Mouse (Mus musculus) heart, embryonic 12.5 days (tissue): ENCODE results near the gene Hcfc2. TPM values are rescaled to one million over a fixed set of nuclear protein-coding genes. Genes with fewer than 3 reads are reported as not detected.

ENCODE experiments used
- ATAC-seq: fragments of 200-750 bp; cut with Nextera tagmentation; 2 replicates; pipeline ENCODE4 v1.8.0; 2017; ENCODE audit warnings: moderate TSS enrichment, moderate library complexity; ENCODE audit not compliant: insufficient number of reproducible peaks, low FRiP score
- H3K27ac ChIP-seq: fragments of 300-500 bp; sonication (generic); 2 replicates; pipeline ENCODE4 v1.5.1; 2016; ENCODE audit warnings: mild to moderate bottlenecking, moderate library complexity; ENCODE audit not compliant: poor library complexity, severe bottlenecking
- H3K27me3 ChIP-seq: fragments of 300-500 bp; sonication (generic); replicated peaks from 2 replicates; pipeline ENCODE4 v1.6.1; 2016; ENCODE audit warnings: mild to moderate bottlenecking, moderate library complexity
- H3K36me3 ChIP-seq: fragments of 300-500 bp; sonication (generic); 2 replicates; pipeline ENCODE4 v1.6.1; 2016; ENCODE audit warnings: mild to moderate bottlenecking, moderate library complexity
- H3K4me1 ChIP-seq: fragments of 300-500 bp; sonication (generic); replicated peaks from 2 replicates; pipeline ENCODE4 v1.6.1; 2016; ENCODE audit warnings: mild to moderate bottlenecking
- H3K4me2 ChIP-seq: fragments of 300-500 bp; sonication (generic); 2 replicates; pipeline ENCODE4 v1.6.1; 2016; ENCODE audit warnings: mild to moderate bottlenecking, moderate library complexity
- H3K4me3 ChIP-seq: fragments of 300-500 bp; sonication (generic); 2 replicates; pipeline ENCODE4 v1.5.1; 2016; ENCODE audit warnings: mild to moderate bottlenecking
- H3K9ac ChIP-seq: fragments of 300-500 bp; sonication (generic); 2 replicates; pipeline ENCODE4 v1.6.1; 2016; ENCODE audit warnings: mild to moderate bottlenecking, moderate library complexity
- H3K9me3 ChIP-seq: fragments of 300-500 bp; sonication (generic); replicated peaks from 2 replicates; pipeline ENCODE4 v1.6.1; 2016; ENCODE audit warnings: mild to moderate bottlenecking, moderate library complexity
- WGBS: fragments of 180-500 bp; shearing (Covaris S2); methylation state at CpG from one replicate; pipeline ENCODE4 v1.1.7; 2016; 5-methylcytosine and 5-hydroxymethylcytosine counted together
- polyA plus RNA-seq: library from polyadenylated mRNA; unstranded; fragments of >200 nt; fragmentation: Nextera tagmentation; extraction: Ambion mirVana; gene quantifications from 2 replicates; pipeline ENCODE4 v1.2.1, GENCODE M21; 2016

Gene Hcfc2
- 52.0 and 53.5 TPM in 2 replicates for polyA plus RNA-seq

DNA sequence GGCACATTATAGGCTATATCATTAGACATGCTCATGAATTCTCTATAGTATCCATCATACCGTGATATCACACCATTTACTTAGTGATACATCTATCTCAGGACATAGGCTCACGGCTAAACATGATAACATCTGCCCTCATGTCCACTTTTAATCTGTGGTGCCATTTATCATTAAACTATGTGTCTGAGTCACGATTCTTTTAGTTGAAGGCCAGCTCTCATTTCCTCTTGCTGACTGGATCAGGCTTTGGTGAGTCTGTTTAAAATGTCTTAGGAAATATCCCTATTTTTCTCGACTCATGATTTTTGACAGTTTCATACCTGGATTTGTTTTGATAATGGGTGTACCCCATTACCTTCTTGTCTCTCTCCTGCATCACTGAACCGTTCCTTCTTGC lies at the start of gene Hcfc2:
TSS of gene Hcfc2 (plus strand) at position 205 of the 400 bp plus-strand sequence.
- Histone ChIP-seq H3K9me3 (no peaks in the 10 kb centered on the region), H3K4me3 (no peak within 1 kb of the TSS), H3K36me3 (no peaks in the 10 kb centered on the region), H3K27ac (no peak within 1 kb of the TSS), H3K4me2 (no peak within 1 kb of the TSS), H3K27me3 (no peaks in the 10 kb centered on the region), H3K9ac (no peak within 1 kb of the TSS), H3K4me1 (peaks cover 16% of the 10 kb centered on the region)
- WGBS = 55% methylated on average over 5 of the region's 5 CpGs
- no peak for ATAC-seq

DNA sequence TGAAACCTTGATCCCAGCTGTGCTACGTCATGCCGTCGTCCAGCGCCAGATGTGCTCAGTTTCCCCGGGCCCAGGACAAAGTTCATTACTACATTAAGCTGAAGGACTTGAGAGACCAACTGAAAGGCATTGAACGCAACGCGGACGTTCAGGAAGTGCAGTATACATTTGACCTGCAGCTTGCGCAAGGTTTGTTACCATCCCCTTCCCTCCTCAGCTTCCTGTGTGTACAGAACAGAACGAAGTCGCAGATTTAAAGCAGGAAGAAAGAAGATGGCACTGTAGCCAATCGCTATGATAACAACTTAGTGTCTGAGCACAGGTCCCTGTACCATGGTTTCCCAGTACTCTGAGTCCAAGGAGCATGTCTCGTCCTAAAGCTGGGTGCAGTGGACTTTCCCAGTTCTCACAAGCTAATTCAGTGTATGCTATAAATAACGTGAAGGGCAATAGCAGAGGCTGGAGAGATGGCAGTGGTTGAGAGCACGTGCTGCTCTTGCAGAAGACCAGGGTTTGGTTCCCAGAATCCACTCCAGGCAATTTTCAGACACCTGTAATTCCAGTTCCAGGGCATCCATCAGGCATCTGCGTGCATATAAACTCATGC lies 48.7 kb upstream of the Hcfc2 start:
- Histone ChIP-seq H3K4me3 (no peak overlapping the region), H3K4me2 (no peak overlapping the region), H3K27me3 (no peaks in the 10 kb centered on the region), H3K9ac (no peak overlapping the region), H3K4me1 (no peaks in the 10 kb centered on the region), H3K9me3 (no peaks in the 10 kb centered on the region), H3K27ac (no peak overlapping the region), H3K36me3 (peaks cover 75% of the 10 kb centered on the region)
- WGBS = 85% methylated on average over 17 of the region's 17 CpGs
- ATAC-seq = no peak

DNA sequence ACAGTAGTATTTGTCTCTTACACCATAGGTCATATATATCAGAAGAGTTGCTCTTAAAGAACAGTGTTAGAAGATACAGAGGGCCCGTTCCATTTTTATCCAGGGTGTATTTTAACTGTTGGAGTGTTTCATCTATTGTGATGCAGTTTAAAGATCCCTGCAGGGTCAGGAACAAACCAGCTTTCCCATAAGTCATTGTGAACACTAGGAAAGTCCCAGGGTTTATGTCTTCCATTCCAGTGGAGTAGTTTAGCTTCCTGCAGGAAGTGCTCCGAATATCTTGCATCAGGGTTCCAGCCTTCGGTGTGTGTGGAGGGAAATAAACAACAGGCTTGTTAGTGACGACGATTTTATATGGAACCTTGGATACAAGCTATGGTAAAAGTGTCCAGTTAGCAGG lies 44.7 kb upstream of the Hcfc2 start:
- 88% methylated on average over 5 of the region's 5 CpGs for WGBS
- H3K4me1 ChIP-seq = no peaks in the 10 kb centered on the region
- no peaks in the 10 kb centered on the region for H3K27me3 ChIP-seq
- no peak overlapping the region for H3K27ac ChIP-seq
- no peaks in the 10 kb centered on the region for H3K9me3 ChIP-seq
- peaks cover 43% of the 10 kb centered on the region for H3K36me3 ChIP-seq
- no peak overlapping the region for H3K9ac ChIP-seq
- H3K4me2 ChIP-seq = no peak overlapping the region
- no peak for ATAC-seq
- H3K4me3 ChIP-seq = no peak overlapping the region

DNA sequence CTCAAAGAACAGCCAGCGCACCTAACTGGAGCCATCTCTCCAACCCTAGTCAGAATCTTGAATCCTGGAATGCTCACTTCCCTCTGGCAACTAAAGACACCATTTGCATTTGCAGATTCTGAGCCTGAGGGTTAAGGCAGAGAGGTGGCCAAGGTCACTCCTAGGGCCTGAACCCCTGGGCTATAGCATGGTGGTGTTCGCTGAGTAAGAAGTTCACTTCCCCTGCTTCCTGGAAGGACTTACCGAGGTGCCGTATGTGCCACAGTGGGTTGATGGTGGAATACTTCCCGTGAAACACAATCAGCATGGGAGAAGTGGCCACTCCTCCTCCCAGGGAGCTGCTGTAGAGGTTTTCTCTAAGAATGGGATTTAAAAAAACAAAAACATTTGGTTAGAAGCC lies 43.3 kb upstream of the Hcfc2 start:
- WGBS = 63% methylated on average over 5 of the region's 5 CpGs
- H3K4me3 ChIP-seq = no peak overlapping the region
- H3K9ac ChIP-seq = no peak overlapping the region
- no peak for ATAC-seq
- H3K4me2 ChIP-seq = no peak overlapping the region
- H3K27me3 ChIP-seq = no peaks in the 10 kb centered on the region
- no peaks in the 10 kb centered on the region for H3K4me1 ChIP-seq
- peaks cover 31% of the 10 kb centered on the region for H3K36me3 ChIP-seq
- H3K27ac ChIP-seq = no peak overlapping the region
- H3K9me3 ChIP-seq = no peaks in the 10 kb centered on the region

DNA sequence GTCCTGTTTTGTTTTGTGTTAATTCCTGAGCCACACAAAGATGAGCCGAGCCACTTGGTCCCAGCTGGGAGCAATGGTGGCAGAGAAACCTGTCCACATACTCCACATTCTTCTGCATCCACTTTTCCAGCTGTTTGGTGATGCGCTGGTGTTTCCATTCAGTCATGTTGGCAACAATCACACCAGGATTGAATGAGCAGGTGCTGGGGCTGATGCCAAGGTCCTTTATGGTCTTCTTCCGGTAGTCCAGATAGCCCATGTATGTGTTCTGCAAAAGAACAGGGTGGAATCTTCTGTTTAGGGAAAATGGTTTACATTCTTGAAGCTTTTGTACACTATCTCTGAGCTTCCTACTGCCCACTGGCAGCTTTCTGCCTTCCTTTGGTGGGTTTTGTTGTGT lies 41.4 kb upstream of the Hcfc2 start:
- 0 out of 2 replicates have a peak, but pooled peaks cover 4% of the 10 kb centered on the region for H3K4me1 ChIP-seq
- H3K4me2 ChIP-seq = no peak overlapping the region
- no peaks in the 10 kb centered on the region for H3K9me3 ChIP-seq
- H3K27me3 ChIP-seq = no peaks in the 10 kb centered on the region
- no peak overlapping the region for H3K4me3 ChIP-seq
- no peak overlapping the region for H3K9ac ChIP-seq
- H3K36me3 ChIP-seq = peaks cover 23% of the 10 kb centered on the region
- no peak for ATAC-seq
- 79% methylated on average over 3 of the region's 3 CpGs for WGBS
- no peak overlapping the region for H3K27ac ChIP-seq

DNA sequence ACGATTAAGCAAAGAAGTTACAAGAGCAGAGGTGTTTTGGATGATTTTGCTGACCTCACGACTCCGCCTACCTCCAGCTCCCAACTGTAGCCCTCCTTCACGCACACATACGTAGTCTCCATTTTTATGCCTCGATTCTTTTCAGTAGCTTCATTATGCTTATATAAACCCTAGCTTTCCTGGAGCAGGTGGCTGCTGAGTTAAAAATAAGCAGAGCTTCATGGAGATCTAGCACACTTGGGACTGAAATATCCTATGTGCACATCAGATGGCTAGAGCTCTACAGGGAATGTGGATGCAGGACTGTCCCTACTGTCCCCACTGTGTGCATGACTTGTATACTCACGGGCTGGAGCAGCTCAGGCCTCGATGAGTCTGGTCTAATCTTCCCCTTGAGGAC lies 34.1 kb upstream of the Hcfc2 start:
- Histone ChIP-seq H3K4me2 (no peak overlapping the region), H3K9ac (no peak overlapping the region), H3K4me1 (peaks cover 4% of the 10 kb centered on the region; the same call in 1 of the 2 replicates), H3K9me3 (no peaks in the 10 kb centered on the region), H3K36me3 (no peaks in the 10 kb centered on the region), H3K27me3 (0 out of 2 replicates have a peak, but pooled peaks cover 3% of the 10 kb centered on the region), H3K4me3 (no peak overlapping the region), H3K27ac (no peak overlapping the region)
- ATAC-seq = no peak
- 80% methylated on average over 8 of the region's 8 CpGs for WGBS

DNA sequence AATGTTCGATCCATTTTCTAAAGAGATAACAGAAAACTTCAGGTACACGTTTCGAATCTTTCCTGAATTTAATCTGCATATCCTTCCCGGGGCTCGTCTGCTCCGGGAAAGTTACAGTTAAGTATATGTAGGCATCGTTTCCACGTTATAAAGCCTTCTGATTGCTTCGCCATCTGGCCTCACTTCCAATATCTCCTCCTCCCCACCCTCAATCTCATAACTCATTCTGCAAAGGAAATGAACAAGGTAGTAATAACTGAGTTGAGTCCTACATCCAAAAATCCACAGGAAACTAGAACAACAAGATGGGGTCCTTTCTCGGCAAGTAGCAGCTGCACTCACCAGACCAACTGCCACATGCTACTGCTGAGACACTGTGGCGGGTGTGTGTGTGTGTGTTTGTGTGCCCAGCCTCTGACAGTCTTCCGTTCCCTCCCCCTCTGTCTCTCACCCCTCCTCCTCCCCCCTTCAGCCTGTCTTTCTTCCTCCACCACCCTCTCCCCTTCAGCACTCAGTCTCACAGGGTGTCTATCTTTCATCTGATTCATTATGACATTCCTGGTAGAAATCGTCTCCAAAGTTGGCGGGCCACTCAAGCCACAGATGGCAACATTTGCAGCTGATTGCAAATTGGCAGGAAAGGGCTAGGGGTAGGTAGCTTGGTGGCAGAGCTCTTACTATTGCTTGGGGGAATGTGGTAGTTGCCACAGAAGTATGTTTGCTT lies 33.5 kb upstream of the Hcfc2 start:
- no peak for ATAC-seq
- no peak overlapping the region for H3K27ac ChIP-seq
- H3K4me2 ChIP-seq = no peak overlapping the region
- no peaks in the 10 kb centered on the region for H3K9me3 ChIP-seq
- H3K9ac ChIP-seq = no peak overlapping the region
- WGBS = 77% methylated on average over 14 of the region's 14 CpGs
- H3K36me3 ChIP-seq = no peaks in the 10 kb centered on the region
- H3K27me3 ChIP-seq = 0 out of 2 replicates have a peak, but pooled peaks cover 3% of the 10 kb centered on the region
- H3K4me3 ChIP-seq = no peak overlapping the region
- H3K4me1 ChIP-seq = peaks cover 4% of the 10 kb centered on the region; the same call in 1 of the 2 replicates

DNA sequence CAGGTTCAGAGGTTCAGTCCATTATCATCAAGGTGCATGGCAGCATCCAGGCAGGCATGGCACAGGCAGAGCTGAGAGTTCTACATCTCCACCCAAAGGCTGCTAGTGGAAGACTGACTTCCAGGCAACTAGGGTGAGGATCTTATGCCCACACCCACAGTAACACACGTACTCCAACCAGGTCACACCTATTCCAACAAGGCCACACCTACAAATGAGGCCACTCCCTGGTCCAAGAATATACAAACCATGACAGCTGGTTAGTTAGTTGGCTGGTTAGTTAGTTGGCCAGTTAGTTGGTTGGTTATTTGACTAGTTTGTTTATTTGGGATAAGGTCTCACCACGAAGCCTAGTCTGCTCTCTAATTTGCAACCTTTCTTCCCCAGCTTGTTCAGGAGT lies 32.7 kb upstream of the Hcfc2 start:
- Histone ChIP-seq H3K36me3 (no peaks in the 10 kb centered on the region), H3K9me3 (no peaks in the 10 kb centered on the region), H3K4me1 (no peaks in the 10 kb centered on the region; the same call in 1 of the 2 replicates), H3K27me3 (0 out of 2 replicates have a peak, but pooled peaks cover 3% of the 10 kb centered on the region), H3K4me3 (no peak overlapping the region), H3K4me2 (no peak overlapping the region), H3K27ac (no peak overlapping the region), H3K9ac (no peak overlapping the region)
- WGBS = 82% methylated on average over 2 of the region's 2 CpGs
- ATAC-seq = no peak

DNA sequence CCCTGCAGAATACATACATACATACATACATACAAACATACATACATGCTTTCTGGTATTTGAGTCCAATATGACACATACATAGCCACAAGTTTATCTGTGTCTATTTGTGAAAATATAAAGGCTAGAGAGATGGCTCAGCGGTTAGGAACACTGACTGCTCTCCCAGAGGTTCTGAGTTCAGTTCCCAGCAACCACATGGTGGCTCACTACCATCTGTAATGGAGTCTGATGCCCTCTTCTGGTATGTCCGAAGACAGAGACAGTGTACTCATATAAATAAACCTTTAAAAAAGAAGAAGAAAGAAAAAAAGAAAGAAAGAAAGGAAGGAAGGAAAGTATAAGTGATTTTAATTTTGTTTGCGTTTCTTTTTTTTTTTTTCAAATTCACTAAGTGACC lies 30.0 kb upstream of the Hcfc2 start:
- 59% methylated on average over 3 of the region's 3 CpGs for WGBS
- H3K4me2 ChIP-seq = no peak overlapping the region

DNA sequence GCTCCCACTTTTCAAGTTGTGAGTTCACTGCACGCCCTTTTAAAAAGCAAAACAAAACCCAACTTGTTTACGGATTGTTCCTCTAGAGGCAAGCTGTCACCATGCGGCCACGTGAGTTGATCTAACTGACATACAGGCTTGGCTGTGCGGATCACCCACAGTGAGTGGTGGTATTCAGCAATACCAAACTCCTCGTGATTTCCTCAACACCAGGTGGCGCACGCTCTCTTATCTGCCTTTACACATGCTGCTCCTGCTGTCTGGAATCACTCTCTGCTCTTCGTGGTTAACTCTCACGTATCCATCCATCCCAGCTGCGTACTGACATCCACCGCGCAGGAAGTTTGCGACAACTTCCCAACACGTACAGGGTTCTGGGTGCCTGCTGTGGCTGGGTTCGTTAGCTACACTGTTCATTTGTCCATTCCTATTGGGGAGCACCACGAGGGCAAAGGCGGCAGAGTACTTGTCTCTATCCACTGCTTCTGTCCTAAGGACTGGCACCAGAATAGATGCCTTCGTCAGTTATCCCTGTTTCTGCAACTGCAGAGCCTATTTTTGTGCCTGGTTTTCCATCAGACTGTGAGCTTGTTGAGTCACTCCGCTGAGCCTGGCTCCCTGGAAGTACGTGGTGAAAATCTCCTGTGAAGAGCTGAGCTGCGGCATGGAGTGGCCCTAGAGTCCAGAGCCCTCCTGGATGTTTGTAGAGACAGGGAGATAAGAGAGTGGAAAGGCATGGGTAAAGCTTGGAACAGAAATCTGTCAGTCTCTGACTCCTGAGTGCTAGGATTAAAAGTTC lies 29.3 kb upstream of the Hcfc2 start:
- Histone ChIP-seq H3K27ac (no peak overlapping the region), H3K36me3 (no peaks in the 10 kb centered on the region), H3K4me3 (peak overlapping the region; percentile 15), H3K27me3 (0 out of 2 replicates have a peak, but pooled peaks cover 3% of the 10 kb centered on the region), H3K4me1 (no peaks in the 10 kb centered on the region; the same call in 1 of the 2 replicates), H3K4me2 (peak overlapping the region; percentile 65), H3K9me3 (no peaks in the 10 kb centered on the region), H3K9ac (peak overlapping the region; percentile 34; the same call in 1 of the 2 replicates)
- WGBS = 9% methylated on average over 22 of the region's 22 CpGs
- ATAC-seq = peak; percentile 79

More for the DNA sequence above, 30.0 kb upstream of the Hcfc2 start:
- ATAC-seq = no peak
- H3K36me3 ChIP-seq = no peaks in the 10 kb centered on the region
- H3K4me3 ChIP-seq = no peak overlapping the region
- no peaks in the 10 kb centered on the region; the same call in 1 of the 2 replicates for H3K4me1 ChIP-seq
- no peaks in the 10 kb centered on the region for H3K9me3 ChIP-seq
- 0 out of 2 replicates have a peak, but pooled peaks cover 3% of the 10 kb centered on the region for H3K27me3 ChIP-seq
- no peak overlapping the region for H3K27ac ChIP-seq
- H3K9ac ChIP-seq = no peak overlapping the region

DNA sequence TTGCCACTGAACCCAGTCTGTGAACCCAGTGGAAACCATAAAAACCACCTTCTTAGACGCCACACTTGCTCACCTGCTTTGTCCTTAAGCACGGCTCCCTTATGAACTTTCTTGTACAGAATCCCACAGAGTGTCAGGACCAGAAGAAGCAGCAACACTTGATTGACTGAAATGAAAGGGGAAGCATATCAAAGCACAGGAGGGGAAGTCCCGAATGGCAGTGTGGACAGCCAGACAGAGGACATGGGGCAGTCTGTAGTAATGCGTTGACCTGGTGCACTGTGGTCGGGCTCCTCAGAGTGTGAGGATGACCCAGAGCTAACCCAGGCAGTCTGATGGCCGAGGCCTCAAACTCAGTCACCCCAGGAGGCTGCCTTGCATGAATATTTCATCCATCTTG lies 25.8 kb upstream of the Hcfc2 start:
- Histone ChIP-seq H3K9ac (no peak overlapping the region), H3K4me1 (0 out of 2 replicates have a peak, but pooled peaks cover 6% of the 10 kb centered on the region), H3K27ac (no peak overlapping the region), H3K4me3 (no peak overlapping the region), H3K36me3 (no peaks in the 10 kb centered on the region), H3K27me3 (no peaks in the 10 kb centered on the region), H3K4me2 (no peak overlapping the region), H3K9me3 (no peaks in the 10 kb centered on the region)
- WGBS = 75% methylated on average over 6 of the region's 6 CpGs
- ATAC-seq = no peak
